Mouse (Mus musculus) liver, embryonic 16.5 days (tissue): ENCODE results near the gene Lce3e. TPM values are rescaled to one million over a fixed set of nuclear protein-coding genes. Genes with fewer than 3 reads are reported as not detected.

Experiments
- ATAC-seq: fragments of 200-750 bp; cut with Nextera tagmentation; 2 replicates; pipeline ENCODE4 v1.8.0; 2017; ENCODE audit warnings: low read depth, mild to moderate bottlenecking, moderate number of reproducible peaks, moderate library complexity
- H3K27ac ChIP-seq: fragments of 300-500 bp; sonication (generic); 2 replicates; pipeline ENCODE4 v1.5.1; 2014; ENCODE audit warnings: mild to moderate bottlenecking, low read length
- H3K27me3 ChIP-seq: fragments of 300-500 bp; sonication (generic); 2 replicates; pipeline ENCODE4 v1.6.1; 2014; ENCODE audit warnings: low read depth, low read length, mixed read lengths; ENCODE audit not compliant: control insufficient read depth, insufficient read depth
- H3K36me3 ChIP-seq: fragments of 300-500 bp; sonication (generic); 2 replicates; pipeline ENCODE4 v1.6.1; 2014; ENCODE audit warnings: mild to moderate bottlenecking; ENCODE audit not compliant: control insufficient read depth, insufficient read depth
- H3K4me1 ChIP-seq: fragments of 300-500 bp; sonication (generic); 2 replicates; pipeline ENCODE4 v1.6.1; 2014; ENCODE audit warnings: low read depth, low read length, mixed read lengths; ENCODE audit not compliant: control insufficient read depth
- H3K4me2 ChIP-seq: fragments of 300-500 bp; sonication (generic); 2 replicates; pipeline ENCODE4 v1.6.1; 2014; ENCODE audit warnings: low read depth, low read length, mixed read lengths
- H3K4me3 ChIP-seq: fragments of 300-500 bp; sonication (generic); 2 replicates; pipeline ENCODE4 v1.5.1; 2014; ENCODE audit warnings: low read depth, mild to moderate bottlenecking, low read length
- H3K9ac ChIP-seq: fragments of 300-500 bp; sonication (generic); 2 replicates; pipeline ENCODE4 v1.6.1; 2014; ENCODE audit warnings: low read depth, low read length
- H3K9me3 ChIP-seq: fragments of 300-500 bp; sonication (generic); replicated peaks from 2 replicates; pipeline ENCODE4 v1.6.1; 2016; ENCODE audit warnings: low read length; ENCODE audit not compliant: control insufficient read depth
- WGBS: fragments of 180-500 bp; shearing (Covaris S2); extraction: QIAGEN DNeasy Blood & Tissue Kit; methylation state at CpG from one replicate; pipeline ENCODE4 v1.1.7; 2014; ENCODE audit not compliant: insufficient replicate concordance; 5-methylcytosine and 5-hydroxymethylcytosine counted together
- polyA plus RNA-seq: library from polyadenylated mRNA; unstranded; fragments of >200 nt; fragmentation: Nextera tagmentation; extraction: Ambion mirVana; gene quantifications from 2 replicates; pipeline ENCODE4 v1.2.1, GENCODE M21; 2015

The Lce3e gene
- polyA plus RNA-seq, 1 experiment from 2014 or later, result not detected

DNA sequence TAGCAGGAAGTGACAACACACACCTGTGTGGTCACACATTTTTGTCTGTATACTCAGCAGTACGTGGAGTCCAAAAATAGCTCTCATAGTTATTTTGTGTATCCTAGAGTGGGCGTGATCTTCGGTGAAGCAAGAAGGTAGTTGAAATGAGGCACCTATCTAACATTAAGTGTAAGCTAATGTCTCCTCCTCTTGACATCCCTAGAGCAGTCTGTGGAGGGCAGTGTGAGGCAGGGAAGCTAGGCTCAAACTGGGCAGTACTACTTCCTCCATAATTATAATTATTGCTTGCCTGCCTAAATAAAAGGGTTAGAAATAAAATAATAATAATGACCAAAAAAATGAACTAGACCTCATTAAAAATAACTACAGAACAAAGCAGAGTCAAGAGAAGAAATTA, 33.8 kb downstream of the Lce3e start:
- no peak overlapping the region for H3K9ac ChIP-seq
- no peak overlapping the region for H3K4me3 ChIP-seq
- no peaks in the 10 kb centered on the region for H3K27me3 ChIP-seq
- WGBS, result 55% methylated on average over 3 of the region's 3 CpGs
- H3K36me3 ChIP-seq, result no peaks in the 10 kb centered on the region
- no peak overlapping the region for H3K4me2 ChIP-seq
- no peaks in the 10 kb centered on the region for H3K9me3 ChIP-seq
- no peak overlapping the region for H3K27ac ChIP-seq
- ATAC-seq, result no peak
- H3K4me1 ChIP-seq, result no peaks in the 10 kb centered on the region

DNA sequence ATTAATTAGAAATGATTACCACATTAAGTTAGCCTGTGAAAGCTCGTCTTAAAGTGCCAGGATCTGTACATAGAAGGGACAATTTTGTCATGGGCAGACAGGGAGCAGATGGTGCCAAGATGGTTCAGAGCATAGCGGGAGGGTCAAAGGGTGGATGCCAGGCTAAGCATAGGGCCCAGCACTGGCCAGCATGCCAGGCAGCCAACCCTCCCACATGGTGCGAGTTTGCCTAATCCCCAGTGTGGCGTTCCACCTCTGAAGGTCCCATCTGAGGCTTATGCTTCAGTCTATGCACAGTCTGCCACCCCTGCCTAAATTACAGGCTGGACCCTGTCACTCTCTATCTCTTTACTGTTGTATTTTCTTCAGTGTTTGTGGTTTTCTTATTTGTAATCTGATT, 36.0 kb downstream of the Lce3e start:
- H3K27me3 ChIP-seq, result no peaks in the 10 kb centered on the region
- no peak for ATAC-seq
- H3K4me2 ChIP-seq, result no peak overlapping the region
- no peak overlapping the region for H3K4me3 ChIP-seq
- H3K4me1 ChIP-seq, result no peaks in the 10 kb centered on the region
- no peaks in the 10 kb centered on the region for H3K36me3 ChIP-seq
- 58% methylated on average over 4 of the region's 4 CpGs for WGBS
- no peak overlapping the region for H3K27ac ChIP-seq
- no peaks in the 10 kb centered on the region for H3K9me3 ChIP-seq
- no peak overlapping the region for H3K9ac ChIP-seq

DNA sequence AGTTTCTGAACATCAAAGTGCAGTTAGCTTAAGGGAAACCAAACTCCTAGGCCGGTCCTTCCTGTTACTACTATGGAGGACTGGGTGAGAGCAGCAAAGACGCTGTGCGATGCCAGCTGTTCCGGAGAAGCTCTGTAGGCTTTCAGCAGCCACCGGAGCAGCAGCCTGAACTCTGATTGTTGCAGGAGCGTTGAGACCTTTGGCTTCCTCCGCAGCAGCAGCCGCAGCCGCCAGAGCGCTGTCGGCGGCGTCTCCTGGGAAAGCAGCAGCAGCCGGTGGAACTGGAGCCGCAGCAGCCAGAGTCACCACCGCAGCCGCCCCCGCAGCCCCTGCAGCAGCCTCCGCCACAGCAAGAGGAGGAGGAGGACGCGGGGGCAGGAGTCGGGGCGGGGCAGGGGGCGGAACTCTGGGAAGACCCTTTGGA, 47.5 kb downstream of the Lce3e start:
- no peak overlapping the region for H3K27ac ChIP-seq
- no peak for ATAC-seq
- H3K4me3 ChIP-seq, result peak overlapping the region; percentile 40; the same call in 1 of the 2 replicates
- WGBS, result 1% methylated on average over 24 of the region's 24 CpGs
- no peak overlapping the region for H3K9ac ChIP-seq
- no peaks in the 10 kb centered on the region for H3K36me3 ChIP-seq
- H3K4me1 ChIP-seq, result no peaks in the 10 kb centered on the region
- H3K27me3 ChIP-seq, result no peaks in the 10 kb centered on the region
- no peaks in the 10 kb centered on the region for H3K9me3 ChIP-seq
- peak overlapping the region; percentile 38 for H3K4me2 ChIP-seq

DNA sequence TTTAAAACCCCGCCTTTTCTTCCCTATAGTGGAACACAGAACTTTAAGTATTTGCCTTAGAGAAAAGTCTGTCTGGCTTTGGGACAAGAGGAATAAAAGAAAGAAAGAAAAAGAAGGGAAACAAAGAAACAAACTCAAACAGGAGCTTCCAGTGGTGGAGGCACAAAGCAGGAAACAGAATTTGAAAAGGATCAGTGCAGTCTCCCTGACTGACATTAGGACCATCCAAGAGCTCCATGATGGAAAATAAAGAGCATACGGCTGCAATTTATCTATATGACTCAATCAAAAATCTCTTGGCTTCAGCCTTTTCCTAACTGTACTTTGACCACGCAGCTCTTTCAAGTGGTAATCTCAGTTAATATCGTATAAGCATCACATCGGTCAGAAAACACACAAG, 48.0 kb downstream of the Lce3e start:
- Histone ChIP-seq H3K9me3 (no peaks in the 10 kb centered on the region), H3K9ac (no peak overlapping the region), H3K36me3 (no peaks in the 10 kb centered on the region), H3K4me3 (peak overlapping the region; percentile 40; the same call in 1 of the 2 replicates), H3K4me2 (peak overlapping the region; percentile 38; the same call in 1 of the 2 replicates), H3K27me3 (no peaks in the 10 kb centered on the region), H3K4me1 (no peaks in the 10 kb centered on the region), H3K27ac (no peak overlapping the region)
- no peak for ATAC-seq
- WGBS, result 28% methylated on average over 5 of the region's 5 CpGs

DNA sequence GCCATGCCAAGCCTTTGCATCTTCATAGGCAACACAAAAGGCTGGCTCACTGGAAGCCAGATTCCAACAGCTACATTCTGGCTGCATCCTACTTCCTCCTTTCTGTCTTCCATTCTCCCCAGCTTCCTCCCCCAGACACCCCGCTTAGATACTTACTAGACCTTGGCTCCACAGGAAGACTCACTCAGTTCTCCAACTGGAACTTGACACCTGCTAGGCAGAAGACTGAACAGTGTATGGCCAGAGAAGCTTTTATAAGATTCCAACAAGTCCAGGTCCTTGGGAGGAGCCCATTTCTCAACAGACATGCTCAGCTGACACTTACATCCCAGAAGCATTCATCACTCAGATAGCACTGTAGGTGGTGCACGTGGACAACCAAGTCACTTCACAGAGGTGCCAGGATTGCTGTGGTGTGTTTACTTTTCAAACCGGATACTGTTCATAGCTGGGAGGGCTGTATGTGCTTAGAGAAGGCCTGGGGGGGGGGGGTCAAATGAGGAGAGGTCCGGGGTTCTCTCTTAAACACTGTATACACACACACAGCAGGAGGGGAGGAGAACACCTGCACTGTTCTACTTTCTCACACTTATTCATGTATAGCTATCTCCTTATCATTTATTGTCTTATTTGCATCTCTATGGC, 48.7 kb downstream of the Lce3e start, which contains the start of gene Crct1:
Gene Crct1 (minus strand): TSS at position 228 of the 645 bp plus-strand sequence.
- WGBS, result 44% methylated on average over 4 of the region's 4 CpGs
- Histone ChIP-seq H3K4me3 (peak within 1 kb of the TSS; percentile 40; the same call in 1 of the 2 replicates), H3K9ac (no peak within 1 kb of the TSS), H3K36me3 (no peaks in the 10 kb centered on the region), H3K4me1 (no peaks in the 10 kb centered on the region), H3K27me3 (no peaks in the 10 kb centered on the region), H3K27ac (no peak within 1 kb of the TSS), H3K4me2 (peak within 1 kb of the TSS; percentile 38), H3K9me3 (no peaks in the 10 kb centered on the region)
- ATAC-seq, result no peak

Other genes with a start within 250 kb of the Lce3e start
- not detected in 2 replicates for gene Lce1f, start 246.7 kb upstream of the Lce3e start, polyA plus RNA-seq
- not detected in 2 replicates for gene Gm38119, start 228.0 kb upstream of the Lce3e start, polyA plus RNA-seq
- gene Lce1g, start 214.7 kb upstream of the Lce3e start, polyA plus RNA-seq, result not detected in 2 replicates
- not detected in 2 replicates for gene Lce1h, start 202.0 kb upstream of the Lce3e start, polyA plus RNA-seq
- gene Lce1i, start 188.2 kb upstream of the Lce3e start, polyA plus RNA-seq, result not detected in 2 replicates
- not detected in 2 replicates for gene Lce1j, start 176.5 kb upstream of the Lce3e start, polyA plus RNA-seq
- not detected in 2 replicates for gene Lce1k, start 159.2 kb upstream of the Lce3e start, polyA plus RNA-seq
- gene Kprp, start 139.8 kb upstream of the Lce3e start, polyA plus RNA-seq, result not detected in 2 replicates
- gene Lce1l, start 115.8 kb upstream of the Lce3e start, polyA plus RNA-seq, result not detected in 2 replicates
- gene 2310050C09Rik, start 96.8 kb upstream of the Lce3e start, polyA plus RNA-seq, result not detected in 2 replicates
- gene Lce3a, start 40.8 kb upstream of the Lce3e start, polyA plus RNA-seq, result not detected in 2 replicates
- gene Lce3b, start 34.1 kb upstream of the Lce3e start, polyA plus RNA-seq, result not detected in 2 replicates
- gene Lce3c, start 22.6 kb upstream of the Lce3e start, polyA plus RNA-seq, result not detected in 2 replicates
- not detected in 2 replicates for gene Lce3d, start 9.7 kb upstream of the Lce3e start, polyA plus RNA-seq
- not detected in 2 replicates for gene Lce3f, start 25.2 kb downstream of the Lce3e start, polyA plus RNA-seq
- gene Crct1, start 48.6 kb downstream of the Lce3e start, polyA plus RNA-seq, result not detected in 2 replicates
- gene Lce1m, start 52.0 kb downstream of the Lce3e start, polyA plus RNA-seq, result not detected in 2 replicates
- not detected in 2 replicates for gene Gm4858, start 101.8 kb downstream of the Lce3e start, polyA plus RNA-seq
- not detected in 2 replicates for gene Crnn, start 177.7 kb downstream of the Lce3e start, polyA plus RNA-seq
- not detected in 2 replicates for gene Flg2, start 230.2 kb downstream of the Lce3e start, polyA plus RNA-seq